Mouse (Mus musculus): ENCODE measurements around the gene Ppan. TPM values are rescaled to one million over a fixed set of nuclear protein-coding genes. Genes with fewer than 3 reads are reported as not detected.

Ppan gene
- total RNA-seq, 1 experiment from 2014 or later, result 37.3 TPM

GRCm38 (mm10) chr9:20879097-20879792 is 8.7 kb upstream of the Ppan start, which contains the start of gene Angptl6:
TSS of gene Angptl6 (minus strand) at chr9:20879727.
- DNase-seq, result no peak

GRCm38 (mm10) chr9:20886563-20886962 is 1.4 kb upstream of the Ppan start:
- DNase-seq, result no peak

- no peak for DNase-seq
Measured at GRCm38 (mm10) chr9:20887191-20887590, 784 bp upstream of the Ppan start.

- DNase-seq, result no peak
Measured at GRCm38 (mm10) chr9:20888386-20888765, 401 bp downstream of the Ppan start.

- no peak for DNase-seq
Measured at GRCm38 (mm10) chr9:20889185-20890141, 1.5 kb downstream of the Ppan start.

GRCm38 (mm10) chr9:20890411-20890810 is 2.4 kb downstream of the Ppan start:
- no peak for DNase-seq

- DNase-seq, result no peak
Measured at GRCm38 (mm10) chr9:20891339-20892103, 3.5 kb downstream of the Ppan start.

GRCm38 (mm10) chr9:20892104-20892653 is 4.2 kb downstream of the Ppan start:
- DNase-seq, result no peak

- DNase-seq, result no peak
Measured at GRCm38 (mm10) chr9:20893069-20893468, 5.1 kb downstream of the Ppan start.

GRCm38 (mm10) chr9:20893590-20894343 is 5.8 kb downstream of the Ppan start:
- DNase-seq, result no peak

- no peak for DNase-seq
Measured at GRCm38 (mm10) chr9:20894629-20895028, 6.7 kb downstream of the Ppan start.

GRCm38 (mm10) chr9:20895382-20895781 is 7.4 kb downstream of the Ppan start:
- no peak for DNase-seq

- no peak for DNase-seq
Measured at GRCm38 (mm10) chr9:20897736-20898510, 9.9 kb downstream of the Ppan start.

GRCm38 (mm10) chr9:20898511-20899073 is 10.6 kb downstream of the Ppan start, which contains the start of gene Eif3g:
TSS of gene Eif3g (minus strand) at chr9:20898623.
- DNase-seq, result peak; percentile 88

GRCm38 (mm10) chr9:20901466-20902173 is 13.6 kb downstream of the Ppan start:
- DNase-seq, result no peak

- no peak for DNase-seq
Measured at GRCm38 (mm10) chr9:20902174-20902491, 14.2 kb downstream of the Ppan start.

- no peak for DNase-seq
Measured at GRCm38 (mm10) chr9:20909948-20910347, 22.0 kb downstream of the Ppan start.

GRCm38 (mm10) chr9:20916160-20916559 is 28.2 kb downstream of the Ppan start:
- no peak for DNase-seq

GRCm38 (mm10) chr9:20923258-20923657 is 35.3 kb downstream of the Ppan start:
- DNase-seq, result no peak
